Mouse (Mus musculus): ENCODE measurements around the gene Gm49388.

DNA sequence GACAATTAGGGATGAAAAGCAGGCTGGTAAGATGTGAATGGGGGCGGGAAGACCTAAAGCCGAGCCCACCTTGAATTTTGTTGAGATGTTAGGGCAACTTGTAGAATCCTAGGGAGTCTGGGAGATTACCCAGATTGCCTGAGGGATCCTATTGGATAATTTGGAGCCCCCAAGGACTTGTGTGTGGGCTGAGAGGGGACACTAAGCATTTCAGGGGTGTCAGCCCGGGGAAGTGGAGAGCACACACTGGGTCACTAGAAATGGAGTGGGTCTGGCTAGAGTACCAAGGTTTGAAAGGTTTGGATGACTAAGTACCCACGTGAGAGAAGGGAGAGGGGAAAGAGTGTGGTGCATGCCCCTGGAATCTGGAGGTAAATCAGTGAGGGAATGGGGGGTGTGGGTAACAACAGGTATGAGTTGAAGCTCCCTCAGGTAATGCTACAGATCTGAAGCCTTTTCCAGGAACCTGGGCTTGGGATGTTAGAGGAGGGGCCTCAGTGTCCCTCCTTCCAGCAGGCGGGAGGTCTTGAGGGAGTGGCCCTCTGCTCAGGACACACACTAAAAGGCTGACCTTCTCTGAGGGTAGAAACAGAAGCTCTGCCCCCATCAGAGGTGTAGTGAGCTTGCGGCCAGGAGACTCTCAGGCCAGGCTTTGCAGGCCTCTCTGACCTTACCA is 37.7 kb upstream of the Gm49388 start:
- TF ChIP-seq E2F4 (IDR thresholded peaks at IDR 0.05; ENCODE audit: insufficient read depth) (no peak), USF1 (IDR thresholded peaks at IDR 0.05; ENCODE audit: low read depth) (no peak), POLR2A (IDR thresholded peaks at IDR 0.05; ENCODE audit: insufficient read length, low read depth) (no peak), MAX (IDR thresholded peaks at IDR 0.05; ENCODE audit: low read depth) (no peak), SRF (IDR thresholded peaks at IDR 0.05; ENCODE audit: control insufficient read depth, insufficient read length, low read depth) (no peak), TCF3 (IDR thresholded peaks at IDR 0.05; ENCODE audit: insufficient read length, low read depth) (no peak)

Measured in myocyte (in vitro differentiated cells).